Mouse (Mus musculus): ENCODE measurements around the gene Aebp2.

Aebp2 gene

GRCm38 (mm10) chr6:140608666-140609065 lies 13.8 kb upstream of the Aebp2 start:
- DNase-seq (ENCODE audit: low spot score): no peak

DNA sequence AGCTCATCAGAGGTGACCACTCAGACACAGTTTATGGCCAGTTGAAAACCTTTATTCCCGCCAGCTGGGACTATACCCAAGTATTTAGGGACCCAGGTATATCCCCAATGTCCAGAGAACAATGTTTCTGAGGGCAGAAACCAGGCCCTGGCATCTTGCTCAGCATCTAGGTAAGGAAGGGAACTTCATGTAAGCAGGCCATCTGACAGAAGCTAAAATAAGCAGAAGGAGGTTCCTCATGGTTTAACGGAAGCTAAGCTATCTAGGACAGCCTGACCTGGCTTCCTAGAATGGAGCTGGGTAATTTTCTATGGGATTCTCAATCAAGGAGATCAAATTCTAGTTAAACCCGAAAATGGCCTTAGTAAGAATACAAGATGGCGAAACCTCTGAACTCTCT lies 12.9 kb upstream of the Aebp2 start:
- no peak for DNase-seq (ENCODE audit: low spot score)

DNA sequence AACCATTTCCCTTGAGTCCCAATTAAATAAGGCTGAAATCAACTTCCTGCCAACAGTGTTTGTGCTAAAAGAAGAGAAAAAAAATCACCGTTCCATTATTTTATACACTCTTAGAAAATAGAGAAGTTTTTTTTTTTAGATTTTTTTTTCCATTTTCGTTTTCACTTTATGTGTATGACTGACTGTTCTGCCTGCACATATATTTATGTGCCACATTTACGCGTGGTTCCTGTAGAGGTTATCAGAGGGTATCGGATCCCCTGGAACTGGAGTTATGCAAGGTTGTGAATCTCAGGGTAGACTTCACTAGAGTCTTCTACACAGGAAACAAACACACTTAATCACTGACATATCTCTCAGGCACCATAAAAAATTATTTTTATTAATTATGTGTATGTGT lies 12.3 kb upstream of the Aebp2 start:
- no peak for DNase-seq (ENCODE audit: low spot score)

GRCm38 (mm10) chr6:140611282-140611681 lies 11.2 kb upstream of the Aebp2 start:
- no peak for DNase-seq (ENCODE audit: low spot score)

DNA sequence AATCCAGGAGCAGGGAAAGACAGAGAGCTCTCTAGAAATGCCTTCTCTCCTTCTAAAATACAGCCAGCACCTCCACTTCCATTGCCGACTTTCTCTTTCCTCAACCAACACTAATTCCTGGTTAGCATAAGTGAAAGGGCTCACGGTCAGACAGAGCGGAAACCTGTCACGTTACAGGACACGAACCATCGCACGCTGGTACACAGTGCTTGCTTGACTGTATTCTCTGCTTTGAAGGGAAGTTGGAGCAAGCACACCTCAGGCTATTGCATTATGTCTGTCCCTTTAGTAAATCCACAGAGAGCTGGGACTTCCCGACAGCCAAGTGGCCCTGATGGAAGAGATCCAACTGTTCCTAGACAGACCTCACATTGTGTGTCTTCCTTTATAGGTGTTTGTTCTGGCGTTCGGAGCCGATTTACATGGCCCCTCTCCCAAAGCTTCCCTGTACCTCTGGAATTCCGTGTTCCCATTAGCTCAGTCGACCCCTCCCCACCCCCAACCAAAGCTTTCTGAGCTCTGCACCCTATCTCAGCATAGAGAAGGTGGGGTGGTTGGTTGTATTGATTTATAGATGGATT lies 10.5 kb upstream of the Aebp2 start:
- DNase-seq (ENCODE audit: low spot score): no peak

DNA sequence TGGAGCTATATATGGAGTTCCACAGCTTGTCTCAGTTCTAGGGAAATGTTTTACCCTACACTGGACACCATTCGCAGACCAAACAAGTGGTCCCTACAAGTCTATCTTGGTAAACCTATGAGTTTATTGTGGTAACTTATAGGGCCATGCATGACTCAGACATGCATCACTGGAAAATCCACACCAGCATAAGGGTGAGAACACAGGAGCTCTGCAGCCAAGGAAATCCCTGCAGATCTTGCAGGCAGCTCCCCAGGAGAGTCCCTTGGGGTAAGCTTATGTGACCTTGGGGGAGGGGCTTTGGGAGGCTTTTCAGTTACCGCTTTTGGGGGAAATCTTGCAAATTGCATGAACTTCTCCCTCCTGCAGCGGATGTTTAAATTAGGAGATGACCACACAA lies 8.6 kb upstream of the Aebp2 start:
- DNase-seq (ENCODE audit: low spot score): no peak

- DNase-seq (ENCODE audit: low spot score): no peak
Observed at GRCm38 (mm10) chr6:140614711-140615110, 7.8 kb upstream of the Aebp2 start.

DNA sequence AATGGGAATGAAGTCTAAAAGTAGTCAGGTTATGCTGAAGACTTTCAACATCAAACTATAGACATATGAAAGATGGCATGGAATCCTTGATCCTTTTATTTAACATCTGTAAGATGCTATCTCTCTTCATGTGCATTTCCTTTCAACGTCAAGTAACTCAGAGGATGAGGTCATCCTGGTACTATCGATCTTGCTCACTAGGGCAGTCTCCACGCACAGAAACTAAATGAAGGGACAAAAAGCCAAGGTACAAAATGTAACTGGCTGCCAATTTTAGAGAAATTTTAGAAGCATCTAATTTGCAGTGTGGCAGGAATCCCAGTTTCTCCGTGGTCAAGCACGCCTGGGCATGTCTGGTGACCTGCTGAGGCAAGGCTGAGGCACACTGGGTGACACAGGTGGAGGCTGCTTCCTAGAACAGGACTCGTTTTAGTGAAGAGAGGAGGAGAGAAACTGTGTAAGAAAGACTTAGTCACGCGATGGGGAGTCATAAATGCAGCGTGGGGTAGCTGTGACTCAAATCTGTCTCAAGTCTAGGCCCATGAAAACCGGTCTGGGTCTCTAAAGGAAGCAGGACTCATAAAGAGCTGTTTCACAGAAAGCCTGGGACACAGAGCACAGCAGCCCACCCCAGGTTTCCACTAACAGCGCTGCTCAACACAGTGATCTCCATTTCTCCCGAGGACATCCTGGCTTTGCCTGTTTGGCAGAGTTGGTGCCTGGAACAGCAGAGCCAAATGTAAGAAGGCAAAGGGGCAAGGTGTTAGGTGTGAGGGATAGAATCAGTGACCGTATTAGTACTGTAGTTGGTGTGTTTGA lies 1.7 kb upstream of the Aebp2 start:
- DNase-seq (ENCODE audit: low spot score): no peak

DNA sequence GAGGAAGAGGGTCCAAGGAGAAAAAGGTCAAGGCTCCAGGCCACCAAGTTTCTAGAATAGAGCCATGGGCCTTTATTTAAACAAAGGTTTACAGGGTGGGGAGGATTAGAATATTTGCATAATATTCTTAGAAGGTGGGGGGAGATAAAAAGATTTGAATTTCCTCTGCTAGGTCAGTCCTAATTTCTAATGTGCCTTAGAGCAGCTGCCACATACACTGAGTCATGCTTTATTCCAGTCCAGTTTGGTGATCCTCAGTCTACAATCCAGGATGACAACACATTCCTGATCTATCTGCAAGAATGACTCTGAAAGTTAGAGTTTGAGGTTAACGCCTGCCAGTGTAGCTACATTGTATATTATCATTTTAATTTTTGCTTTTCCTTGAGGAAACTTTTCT lies 841 bp upstream of the Aebp2 start:
- DNase-seq (ENCODE audit: low spot score): no peak

- peak; percentile 89 for DNase-seq (ENCODE audit: low spot score)
Observed at GRCm38 (mm10) chr6:140623226-140624095, 998 bp downstream of the Aebp2 start.

GRCm38 (mm10) chr6:140624096-140625051 lies 1.9 kb downstream of the Aebp2 start:
- peak; percentile 24 for DNase-seq (ENCODE audit: low spot score)

GRCm38 (mm10) chr6:140629176-140629859 lies 6.9 kb downstream of the Aebp2 start:
- DNase-seq (ENCODE audit: low spot score): no peak

DNA sequence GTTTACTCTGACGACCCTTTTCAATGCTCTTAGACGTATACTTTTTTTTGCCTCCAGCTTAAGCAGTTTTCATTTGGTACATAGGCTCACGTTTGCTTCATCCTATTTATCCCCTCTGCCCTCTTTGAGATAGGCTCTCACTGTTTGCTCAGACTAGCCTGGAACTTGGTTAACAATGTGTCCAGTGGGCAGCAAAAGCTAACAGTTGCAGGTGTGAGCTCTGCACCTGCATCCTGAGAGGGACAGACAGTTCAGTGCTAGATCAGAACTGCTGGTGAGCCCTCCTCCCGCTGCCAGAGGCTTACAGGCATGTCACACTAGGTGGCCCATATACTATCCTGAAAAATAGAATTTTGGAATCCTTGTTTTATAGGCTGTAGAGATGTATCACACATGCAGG lies 7.8 kb downstream of the Aebp2 start:
- no peak for DNase-seq (ENCODE audit: low spot score)

DNA sequence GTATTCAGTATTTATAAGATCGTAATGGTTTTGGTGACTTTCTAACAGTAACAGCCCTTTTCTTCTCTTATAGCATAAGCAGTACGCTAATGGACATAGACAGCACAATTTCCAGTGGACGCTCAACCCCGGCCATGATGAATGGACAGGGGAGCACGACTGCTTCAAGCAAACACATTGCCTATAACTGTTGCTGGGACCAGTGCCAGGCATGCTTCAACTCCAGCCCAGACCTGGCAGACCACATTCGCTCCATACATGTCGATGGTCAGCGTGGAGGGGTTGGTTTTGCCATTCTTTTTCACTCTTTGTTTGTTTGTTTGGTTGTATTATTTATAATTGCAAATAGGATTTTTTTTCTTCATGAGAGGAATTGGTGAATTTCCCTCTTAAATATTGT lies 11.2 kb downstream of the Aebp2 start:
- no peak for DNase-seq (ENCODE audit: low spot score)

GRCm38 (mm10) chr6:140636290-140636689 lies 13.8 kb downstream of the Aebp2 start:
- no peak for DNase-seq (ENCODE audit: low spot score)

DNA sequence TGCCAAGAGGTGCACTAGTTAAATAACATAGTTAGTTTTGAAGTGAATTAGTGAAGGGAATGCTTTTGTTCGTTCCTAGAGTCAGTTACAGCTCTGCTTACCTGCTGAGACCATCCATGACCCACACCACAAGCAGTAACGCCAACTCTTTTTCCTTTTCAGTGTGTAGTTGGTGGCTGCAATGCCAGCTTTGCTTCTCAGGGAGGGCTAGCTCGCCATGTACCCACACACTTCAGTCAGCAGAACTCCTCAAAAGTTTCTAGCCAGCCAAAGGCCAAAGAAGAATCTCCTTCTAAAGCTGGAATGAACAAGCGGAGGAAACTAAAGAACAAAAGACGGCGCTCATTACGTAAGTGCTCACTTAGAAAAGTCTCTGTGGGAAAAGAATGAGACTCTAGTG lies 19.5 kb downstream of the Aebp2 start:
- DNase-seq (ENCODE audit: low spot score): no peak

GRCm38 (mm10) chr6:140642655-140643054 lies 20.2 kb downstream of the Aebp2 start:
- no peak for DNase-seq (ENCODE audit: low spot score)

GRCm38 (mm10) chr6:140645931-140646330 lies 23.5 kb downstream of the Aebp2 start:
- DNase-seq (ENCODE audit: low spot score): no peak

GRCm38 (mm10) chr6:140646892-140647291 lies 24.4 kb downstream of the Aebp2 start:
- DNase-seq (ENCODE audit: low spot score): no peak

DNA sequence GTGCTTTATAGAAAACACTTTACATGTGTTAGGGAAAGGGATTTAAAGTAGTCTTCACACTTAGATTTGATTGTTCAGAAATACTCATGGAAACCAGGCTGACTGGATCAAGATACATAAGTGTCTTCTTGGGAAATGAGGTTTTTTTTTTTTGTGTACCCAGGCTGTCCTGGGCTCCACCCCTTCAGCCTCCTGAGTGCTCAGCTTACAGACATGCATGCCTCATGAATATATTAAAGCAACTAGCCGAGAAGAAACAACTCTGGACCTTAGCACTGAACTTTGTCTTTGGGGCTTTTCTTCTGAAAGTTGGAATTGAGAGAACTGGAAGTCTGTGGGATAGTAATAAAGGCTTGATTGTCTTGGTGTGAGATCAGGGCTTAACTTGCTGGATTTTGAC lies 27.3 kb downstream of the Aebp2 start:
- no peak for DNase-seq (ENCODE audit: low spot score)

GRCm38 (mm10) chr6:140651923-140652322 lies 29.5 kb downstream of the Aebp2 start:
- no peak for DNase-seq (ENCODE audit: low spot score)
